Mouse (Mus musculus) midbrain, postnatal 0 days (tissue): ENCODE results near the gene Reps1. TPM values are rescaled to one million over a fixed set of nuclear protein-coding genes. Genes with fewer than 3 reads are reported as not detected.

ENCODE experiments used
- ATAC-seq: fragments of 200-750 bp; cut with Nextera tagmentation; 2 replicates; pipeline ENCODE4 v1.8.0; 2017; ENCODE audit warnings: moderate number of reproducible peaks, mild to moderate bottlenecking, moderate TSS enrichment, moderate library complexity; ENCODE audit not compliant: low FRiP score
- DNase-seq: peaks from one replicate; pipeline ENCODE4 v3.0.0-alpha.2; 2015; ENCODE audit warnings: low spot score
- H3K27ac ChIP-seq: fragments of 300-500 bp; sonication (generic); 2 replicates; pipeline ENCODE4 v1.5.1; 2014; ENCODE audit warnings: low read depth, mild to moderate bottlenecking, low read length, mixed read lengths
- H3K27me3 ChIP-seq: fragments of 300-500 bp; sonication (generic); 2 replicates; pipeline ENCODE4 v1.6.1; 2014; ENCODE audit warnings: low read length, control low read depth, mixed read lengths; ENCODE audit not compliant: insufficient read depth
- H3K36me3 ChIP-seq: fragments of 300-500 bp; sonication (generic); 2 replicates; pipeline ENCODE4 v1.6.1; 2014; ENCODE audit warnings: low read length, control low read depth, mixed read lengths; ENCODE audit not compliant: insufficient read depth
- H3K4me1 ChIP-seq: fragments of 300-500 bp; sonication (generic); 2 replicates; pipeline ENCODE4 v1.6.1; 2014; ENCODE audit warnings: mild to moderate bottlenecking, control low read depth, antibody characterized with exemption, low read length, mixed read lengths; ENCODE audit not compliant: insufficient read depth
- H3K4me2 ChIP-seq: fragments of 300-500 bp; sonication (generic); 2 replicates; pipeline ENCODE4 v1.6.1; 2014; ENCODE audit warnings: low read depth, mild to moderate bottlenecking, low read length, mixed read lengths; ENCODE audit not compliant: poor library complexity, severe bottlenecking
- H3K4me3 ChIP-seq: fragments of 300-500 bp; sonication (generic); 2 replicates; pipeline ENCODE4 v1.5.1; 2014; ENCODE audit warnings: low read depth, mild to moderate bottlenecking, low read length, moderate library complexity
- H3K9ac ChIP-seq: fragments of 300-500 bp; sonication (generic); replicated peaks from 2 replicates; pipeline ENCODE4 v1.6.1; 2014; ENCODE audit warnings: mild to moderate bottlenecking, low read length, moderate library complexity, mixed read lengths; ENCODE audit not compliant: poor library complexity, severe bottlenecking
- H3K9me3 ChIP-seq: fragments of 300-500 bp; sonication (generic); 2 replicates; pipeline ENCODE4 v1.6.1; 2016; ENCODE audit warnings: low read length, control low read depth
- CTCF ChIP-seq: IDR thresholded peaks from 2 replicates; pipeline ENCODE4 v1.5.1; 2016; ENCODE audit warnings: antibody characterized with exemption, mild to moderate bottlenecking
- WGBS: fragments of 180-500 bp; shearing (Covaris S2); extraction: QIAGEN DNeasy Blood & Tissue Kit; methylation state at CpG from one replicate; pipeline ENCODE4 v1.1.7; 2014; 5-methylcytosine and 5-hydroxymethylcytosine counted together
- polyA plus RNA-seq: library from polyadenylated mRNA; unstranded; fragments of >200 nt; fragmentation: Nextera tagmentation; extraction: Ambion mirVana; gene quantifications from 2 replicates; pipeline ENCODE4 v1.2.1, GENCODE M21; 2015
- total RNA-seq: library from RNA; depleted of rRNA; stranded (reverse); fragments of >200 nt; gene quantifications from 2 replicates; pipeline ENCODE4 v1.2.3, GENCODE M21; 2014

The Reps1 gene
- total and polyA plus RNA-seq, 2 experiments from 2014 or later = 22.5 to 72.0 TPM

- no peaks in the 10 kb centered on the region for H3K27me3 ChIP-seq
- no peak for TF ChIP-seq CTCF
- WGBS = 76% methylated on average over 5 of the region's 5 CpGs
- H3K36me3 ChIP-seq = no peaks in the 10 kb centered on the region
- no peak overlapping the region for H3K27ac ChIP-seq
- no peaks in the 10 kb centered on the region for H3K4me1 ChIP-seq
- no peak overlapping the region for H3K4me2 ChIP-seq
- DNase-seq = no peak
- H3K4me3 ChIP-seq = no peak overlapping the region
- no peaks in the 10 kb centered on the region for H3K9me3 ChIP-seq
- ATAC-seq = no peak
- no peak overlapping the region for H3K9ac ChIP-seq
Measured at GRCm38 (mm10) chr10:18036849-18037248, 18.8 kb upstream of the Reps1 start.

- no peaks in the 10 kb centered on the region for H3K27me3 ChIP-seq
- no peak overlapping the region for H3K4me3 ChIP-seq
- no peak overlapping the region for H3K9ac ChIP-seq
- no peak for DNase-seq
- no peaks in the 10 kb centered on the region for H3K9me3 ChIP-seq
- no peak overlapping the region for H3K27ac ChIP-seq
- H3K4me2 ChIP-seq = no peak overlapping the region
- H3K36me3 ChIP-seq = no peaks in the 10 kb centered on the region
- no peaks in the 10 kb centered on the region for H3K4me1 ChIP-seq
- no peak for ATAC-seq
- no peak for TF ChIP-seq CTCF
Measured at GRCm38 (mm10) chr10:18046380-18046779, 9.3 kb upstream of the Reps1 start.

DNA sequence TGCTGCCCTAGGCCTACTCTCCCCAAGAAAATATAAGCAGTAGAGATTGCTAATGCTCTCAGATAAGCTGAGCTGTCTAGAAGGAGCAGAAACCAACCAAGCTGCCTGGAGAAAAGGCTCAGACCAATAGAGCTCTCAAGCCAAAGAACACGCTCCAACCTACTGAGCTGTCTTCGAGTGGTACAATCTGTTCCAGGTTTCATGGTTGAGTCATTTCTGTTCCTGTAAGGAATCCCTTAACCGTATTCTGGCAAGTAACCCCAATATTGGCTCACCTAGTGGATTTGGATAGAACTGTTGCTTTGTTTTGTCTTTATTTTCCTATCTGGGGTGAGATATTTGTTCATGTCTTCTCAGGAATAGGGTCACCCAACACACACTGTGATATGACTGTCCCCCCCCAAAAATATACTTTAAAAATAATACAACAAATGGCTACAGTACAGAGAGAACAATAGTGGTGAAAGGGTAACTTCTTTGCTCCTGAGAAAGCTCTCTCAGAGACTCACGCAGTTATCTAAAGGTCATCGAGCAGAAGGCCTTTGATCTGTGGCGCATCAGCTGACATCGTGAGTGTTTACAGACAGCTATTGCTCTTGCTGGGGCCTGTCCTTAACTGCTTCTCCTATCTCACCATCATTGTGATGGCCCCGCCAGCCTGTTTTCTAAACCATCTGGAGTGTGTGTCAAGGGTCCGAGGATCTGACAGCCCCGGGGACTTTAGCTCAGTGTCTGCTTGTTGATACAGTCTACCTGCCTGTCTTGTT is 8.1 kb upstream of the Reps1 start:
- ATAC-seq (no peak), DNase-seq (no peak)
- Histone ChIP-seq H3K9me3 (no peaks in the 10 kb centered on the region), H3K27me3 (no peaks in the 10 kb centered on the region), H3K9ac (no peak overlapping the region), H3K4me3 (no peak overlapping the region), H3K4me1 (no peaks in the 10 kb centered on the region), H3K4me2 (no peak overlapping the region), H3K36me3 (no peaks in the 10 kb centered on the region), H3K27ac (no peak overlapping the region)
- 80% methylated on average over 10 of the region's 10 CpGs for WGBS
- TF ChIP-seq CTCF = no peak

- Histone ChIP-seq H3K9me3 (no peaks in the 10 kb centered on the region), H3K4me2 (peak overlapping the region; percentile 60), H3K4me1 (peaks cover 16% of the 10 kb centered on the region), H3K27me3 (no peaks in the 10 kb centered on the region), H3K27ac (peak overlapping the region; percentile 94), H3K4me3 (peak overlapping the region; percentile 99), H3K9ac (peak overlapping the region; percentile 97), H3K36me3 (no peaks in the 10 kb centered on the region)
- DNase-seq (peak; percentile 90), ATAC-seq (peak; percentile 99)
- TF ChIP-seq CTCF = peak; percentile 65
- 1% methylated on average over 57 of the region's 61 CpGs for WGBS
Measured at GRCm38 (mm10) chr10:18055009-18055695, 509 bp upstream of the Reps1 start.

DNA sequence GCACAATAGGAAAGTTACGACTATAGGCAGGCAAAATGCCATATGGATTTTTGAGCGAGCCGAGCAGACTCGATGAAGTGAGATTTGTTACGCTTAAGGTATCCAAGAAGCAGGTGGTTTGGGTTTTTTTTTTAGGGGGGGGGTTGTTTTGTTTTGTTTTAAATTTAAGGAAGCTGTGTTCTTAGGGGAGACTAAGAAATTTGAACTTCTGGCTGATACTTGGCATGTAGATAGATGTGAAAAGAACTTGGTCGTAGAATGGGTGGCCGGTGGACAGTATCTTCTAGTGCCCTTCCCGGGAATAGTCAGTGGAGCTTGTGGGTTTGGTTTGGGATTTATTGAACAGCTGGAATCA is 707 bp downstream of the Reps1 start:
- WGBS = 1% methylated on average over 8 of the region's 8 CpGs
- TF ChIP-seq CTCF = no peak
- Histone ChIP-seq H3K9me3 (no peaks in the 10 kb centered on the region), H3K27ac (peak overlapping the region; percentile 94), H3K4me3 (peak overlapping the region; percentile 99), H3K4me1 (peaks cover 16% of the 10 kb centered on the region), H3K9ac (peak overlapping the region; percentile 97), H3K4me2 (peak overlapping the region; percentile 60), H3K36me3 (no peaks in the 10 kb centered on the region), H3K27me3 (no peaks in the 10 kb centered on the region)
- DNase-seq = no peak
- ATAC-seq = no peak

GRCm38 (mm10) chr10:18058681-18059338 is 3.1 kb downstream of the Reps1 start:
- no peak overlapping the region for H3K9ac ChIP-seq
- peaks cover 16% of the 10 kb centered on the region for H3K4me1 ChIP-seq
- no peak for TF ChIP-seq CTCF
- H3K9me3 ChIP-seq = no peaks in the 10 kb centered on the region
- no peak overlapping the region for H3K4me2 ChIP-seq
- H3K27me3 ChIP-seq = no peaks in the 10 kb centered on the region
- 89% methylated on average over 9 of the region's 9 CpGs for WGBS
- ATAC-seq (no peak), DNase-seq (no peak)
- H3K4me3 ChIP-seq = no peak overlapping the region
- H3K36me3 ChIP-seq = no peaks in the 10 kb centered on the region
- no peak overlapping the region for H3K27ac ChIP-seq
